Mouse (Mus musculus) liver, embryonic 15.5 days (tissue): ENCODE results near the gene Mynn. TPM values are rescaled to one million over a fixed set of nuclear protein-coding genes. Genes with fewer than 3 reads are reported as not detected.

Source experiments
- ATAC-seq: fragments of 200-750 bp; cut with Nextera tagmentation; 2 replicates; pipeline ENCODE4 v1.8.0; 2017; ENCODE audit warnings: moderate number of reproducible peaks, mild to moderate bottlenecking, moderate library complexity; ENCODE audit not compliant: insufficient read depth
- H3K27ac ChIP-seq: fragments of 300-500 bp; sonication (generic); replicated peaks from 2 replicates; pipeline ENCODE4 v1.5.1; 2015; ENCODE audit warnings: mild to moderate bottlenecking, inconsistent platforms
- H3K27me3 ChIP-seq: fragments of 300-500 bp; sonication (generic); 2 replicates; pipeline ENCODE4 v1.6.1; 2015; ENCODE audit warnings: mild to moderate bottlenecking, inconsistent platforms
- H3K36me3 ChIP-seq: fragments of 300-500 bp; sonication (generic); replicated peaks from 2 replicates; pipeline ENCODE4 v1.6.1; 2015; ENCODE audit warnings: moderate library complexity, mild to moderate bottlenecking, inconsistent platforms
- H3K4me1 ChIP-seq: fragments of 300-500 bp; sonication (generic); replicated peaks from 2 replicates; pipeline ENCODE4 v1.6.1; 2015; ENCODE audit warnings: inconsistent platforms
- H3K4me2 ChIP-seq: fragments of 300-500 bp; sonication (generic); 2 replicates; pipeline ENCODE4 v1.6.1; 2015; ENCODE audit warnings: moderate library complexity, mild to moderate bottlenecking, inconsistent platforms
- H3K4me3 ChIP-seq: fragments of 300-500 bp; sonication (generic); replicated peaks from 2 replicates; pipeline ENCODE4 v1.5.1; 2015; ENCODE audit warnings: mild to moderate bottlenecking, inconsistent platforms
- H3K9ac ChIP-seq: fragments of 300-500 bp; sonication (generic); 2 replicates; pipeline ENCODE4 v1.6.1; 2015; ENCODE audit warnings: moderate library complexity, mild to moderate bottlenecking, inconsistent platforms
- H3K9me3 ChIP-seq: fragments of 300-500 bp; sonication (generic); replicated peaks from 2 replicates; pipeline ENCODE4 v1.6.1; 2016; ENCODE audit warnings: inconsistent platforms
- WGBS: fragments of 180-500 bp; shearing (Covaris S2); methylation state at CpG from one replicate; pipeline ENCODE4 v1.1.7; 2015; ENCODE audit warnings: mixed read lengths; ENCODE audit not compliant: insufficient replicate concordance; 5-methylcytosine and 5-hydroxymethylcytosine counted together
- polyA plus RNA-seq: library from polyadenylated mRNA; unstranded; fragments of >200 nt; fragmentation: Nextera tagmentation; extraction: Ambion mirVana; gene quantifications from 2 replicates; pipeline ENCODE4 v1.2.1, GENCODE M21; 2015

The Mynn gene
- polyA plus RNA-seq, 1 experiment from 2014 or later: 13.0 TPM

DNA sequence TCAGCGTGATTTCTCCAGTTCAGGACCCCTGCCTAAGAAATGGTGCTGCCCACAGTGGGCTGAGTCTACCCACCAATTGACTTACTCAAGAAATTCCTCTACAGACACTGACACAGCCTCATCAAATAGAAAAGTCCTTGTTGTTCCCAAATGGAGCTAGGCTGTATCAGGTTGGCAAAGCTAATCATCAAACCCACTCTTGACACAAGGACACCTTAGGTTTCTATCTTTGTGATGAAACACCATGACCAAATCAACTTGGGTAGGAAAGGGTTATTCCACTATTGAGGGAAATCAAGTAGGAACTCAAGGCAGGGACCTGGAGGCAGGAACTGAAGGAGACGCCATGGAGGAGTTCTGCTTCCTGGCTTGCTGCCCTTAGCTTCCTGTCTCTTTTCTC, 42.3 kb downstream of the Mynn start, which contains the start of gene Lrriq4:
Gene Lrriq4 (plus strand): TSS at position 301 of the 400 bp plus-strand sequence.
- no peak for ATAC-seq

GRCm38 (mm10) chr3:30646761-30647160, 44.9 kb downstream of the Mynn start:
- no peaks in the 10 kb centered on the region for H3K36me3 ChIP-seq
- no peak overlapping the region for H3K27ac ChIP-seq
- H3K4me3 ChIP-seq: no peak overlapping the region
- H3K9ac ChIP-seq: no peak overlapping the region
- H3K27me3 ChIP-seq: peaks cover 55% of the 10 kb centered on the region
- H3K4me2 ChIP-seq: no peak overlapping the region
- 35% methylated on average over 8 of the region's 8 CpGs for WGBS
- ATAC-seq: no peak
- 0 out of 2 replicates have a peak, but pooled peaks cover 3% of the 10 kb centered on the region for H3K4me1 ChIP-seq
- no peaks in the 10 kb centered on the region for H3K9me3 ChIP-seq

More for the DNA sequence above, 42.3 kb downstream of the Mynn start, which contains the start of gene Lrriq4:
- Histone ChIP-seq H3K4me3 (no peak within 1 kb of the TSS), H3K4me2 (no peak within 1 kb of the TSS), H3K27ac (no peak within 1 kb of the TSS), H3K27me3 (peaks cover 29% of the 10 kb centered on the region), H3K9ac (no peak within 1 kb of the TSS), H3K36me3 (no peaks in the 10 kb centered on the region), H3K4me1 (no peaks in the 10 kb centered on the region), H3K9me3 (no peaks in the 10 kb centered on the region)
- WGBS: 47% methylated on average over 2 of the region's 2 CpGs

DNA sequence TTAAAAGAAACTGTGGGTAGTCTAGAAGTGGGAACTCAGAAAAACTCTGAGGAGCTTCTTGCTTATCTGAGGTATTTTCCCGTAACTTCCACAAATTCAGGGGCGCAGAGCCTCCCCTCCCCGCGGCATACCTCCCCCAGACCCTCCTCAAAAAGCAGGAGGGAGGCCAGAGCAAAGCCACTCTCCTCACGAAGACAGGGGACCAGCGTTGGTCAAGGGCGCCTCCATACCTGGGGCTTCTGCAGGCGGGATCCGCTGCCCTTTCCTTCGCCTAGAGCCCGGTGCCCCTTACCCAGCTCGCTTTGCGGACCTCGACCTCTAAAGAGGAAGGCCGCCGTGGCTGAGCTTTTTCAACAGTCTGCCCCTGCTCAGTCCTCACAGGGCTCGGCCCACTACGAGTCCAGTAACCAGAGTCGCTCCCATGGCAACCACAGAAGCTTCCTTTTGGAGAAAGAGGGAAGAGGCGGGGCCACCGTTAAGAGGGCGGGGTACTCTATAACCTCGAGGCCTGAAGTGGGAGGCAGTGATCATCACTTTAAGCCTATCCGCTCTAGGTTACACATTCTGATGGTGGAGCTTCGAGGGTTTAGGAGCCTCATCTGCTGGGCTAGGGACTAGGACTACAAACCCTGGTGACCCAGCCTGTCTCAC, 45.7 kb downstream of the Mynn start, which contains the start of gene Lrrc34:
Gene Lrrc34 (minus strand): TSS at position 430 of the 651 bp plus-strand sequence.
- peak within 1 kb of the TSS; percentile 56 for H3K4me2 ChIP-seq
- no peak within 1 kb of the TSS for H3K9ac ChIP-seq
- peaks cover 56% of the 10 kb centered on the region for H3K27me3 ChIP-seq
- H3K27ac ChIP-seq: no peak within 1 kb of the TSS
- WGBS: 1% methylated on average over 25 of the region's 25 CpGs
- ATAC-seq: no peak
- no peaks in the 10 kb centered on the region for H3K9me3 ChIP-seq
- peak within 1 kb of the TSS; percentile 17; the same call in 1 of the 2 replicates for H3K4me3 ChIP-seq
- 0 out of 2 replicates have a peak, but pooled peaks cover 3% of the 10 kb centered on the region for H3K4me1 ChIP-seq
- no peaks in the 10 kb centered on the region for H3K36me3 ChIP-seq

GRCm38 (mm10) chr3:30648466-30648865, 46.6 kb downstream of the Mynn start:
- no peak for ATAC-seq
- 0 out of 2 replicates have a peak, but pooled peaks cover 3% of the 10 kb centered on the region for H3K4me1 ChIP-seq
- H3K9ac ChIP-seq: no peak overlapping the region
- WGBS: 69% methylated on average over 2 of the region's 2 CpGs
- H3K9me3 ChIP-seq: no peaks in the 10 kb centered on the region
- no peak overlapping the region for H3K4me3 ChIP-seq
- H3K36me3 ChIP-seq: no peaks in the 10 kb centered on the region
- H3K27me3 ChIP-seq: peaks cover 56% of the 10 kb centered on the region
- H3K27ac ChIP-seq: no peak overlapping the region
- no peak overlapping the region for H3K4me2 ChIP-seq

GRCm38 (mm10) chr3:30650062-30650841, 48.4 kb downstream of the Mynn start:
- ATAC-seq: no peak
- Histone ChIP-seq H3K4me2 (peak overlapping the region; percentile 56), H3K4me1 (0 out of 2 replicates have a peak, but pooled peaks cover 3% of the 10 kb centered on the region), H3K27ac (no peak overlapping the region), H3K36me3 (no peaks in the 10 kb centered on the region), H3K9ac (no peak overlapping the region), H3K27me3 (peaks cover 56% of the 10 kb centered on the region), H3K4me3 (peak overlapping the region; percentile 20), H3K9me3 (no peaks in the 10 kb centered on the region)
- whole genome bisulfite sequencing: under 1% methylated on average over 41 of the region's 41 CpGs

DNA sequence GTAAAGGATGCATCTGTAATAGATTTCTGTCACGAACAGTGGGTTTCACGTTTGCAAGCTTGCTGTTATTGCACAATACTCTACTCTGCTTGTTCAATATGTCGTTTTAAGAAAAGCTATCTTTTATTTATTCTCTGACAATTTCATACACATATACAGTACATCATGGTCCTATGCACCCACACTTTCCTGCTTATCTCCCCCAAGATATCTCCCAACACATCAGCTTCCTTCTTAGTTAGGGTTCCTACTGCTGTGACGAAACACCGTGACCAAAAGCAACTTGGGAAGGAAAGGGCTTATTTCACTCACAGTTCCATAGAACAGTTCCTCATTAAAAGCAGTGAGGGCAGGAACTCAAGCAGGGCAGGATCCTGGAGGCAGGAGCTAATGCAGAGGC, 54.1 kb downstream of the Mynn start:
- Histone ChIP-seq H3K27me3 (peaks cover 10% of the 10 kb centered on the region), H3K4me2 (no peak overlapping the region)

GRCm38 (mm10) chr3:30658486-30658885, 56.6 kb downstream of the Mynn start:
- no peak overlapping the region for H3K27ac ChIP-seq
- no peaks in the 10 kb centered on the region for H3K36me3 ChIP-seq
- H3K4me3 ChIP-seq: no peak overlapping the region
- H3K4me1 ChIP-seq: no peaks in the 10 kb centered on the region
- ATAC-seq: no peak
- no peaks in the 10 kb centered on the region for H3K9me3 ChIP-seq
- WGBS: 65% methylated on average over 9 of the region's 9 CpGs
- no peaks in the 10 kb centered on the region for H3K27me3 ChIP-seq
- no peak overlapping the region for H3K4me2 ChIP-seq
- no peak overlapping the region for H3K9ac ChIP-seq

More for the DNA sequence above, 54.1 kb downstream of the Mynn start:
- H3K36me3 ChIP-seq: no peaks in the 10 kb centered on the region
- no peak overlapping the region for H3K27ac ChIP-seq
- H3K4me3 ChIP-seq: no peak overlapping the region
- H3K9me3 ChIP-seq: no peaks in the 10 kb centered on the region
- no peaks in the 10 kb centered on the region for H3K4me1 ChIP-seq
- no peak overlapping the region for H3K9ac ChIP-seq
- 50% methylated on average over 5 of the region's 5 CpGs for WGBS
- no peak for ATAC-seq

Other genes starting within 250 kb of the Mynn start
- gene Mecom, start 54.1 kb upstream of the Mynn start, polyA plus RNA-seq: 0.79 and 1.0 TPM in 2 replicates
- not detected in 2 replicates for gene Actrt3, start 2.1 kb upstream of the Mynn start, polyA plus RNA-seq
- gene Lrriq4, start 42.4 kb downstream of the Mynn start, polyA plus RNA-seq: not detected in 2 replicates
- 0.05 TPM in 1 of 2 replicates, not detected in the other for gene Lrrc34, start 45.8 kb downstream of the Mynn start, polyA plus RNA-seq
- gene Lrrc31, start 97.8 kb downstream of the Mynn start, polyA plus RNA-seq: not detected in 2 replicates
- 0.03 and 0.07 TPM in 2 replicates for gene Samd7, start 144.2 kb downstream of the Mynn start, polyA plus RNA-seq
- gene Sec62, start 190.8 kb downstream of the Mynn start, polyA plus RNA-seq: 34.4 and 50.2 TPM in 2 replicates